Mouse (Mus musculus): ENCODE data around the gene Slc4a2. TPM values are rescaled to one million over a fixed set of nuclear protein-coding genes. Genes with fewer than 3 reads are reported as not detected.
A peak's percentile ranks its signal among the peaks of the same experiment; 100 is the strongest.
"Not testable (repeated sequence)": the region's sequence is repeated elsewhere in the genome, so short reads cannot be mapped to it uniquely, and the experiment has no call there.

Slc4a2 gene
- polyA plus RNA-seq, 1 experiment from 2014 or later: 28.7 TPM

DNA sequence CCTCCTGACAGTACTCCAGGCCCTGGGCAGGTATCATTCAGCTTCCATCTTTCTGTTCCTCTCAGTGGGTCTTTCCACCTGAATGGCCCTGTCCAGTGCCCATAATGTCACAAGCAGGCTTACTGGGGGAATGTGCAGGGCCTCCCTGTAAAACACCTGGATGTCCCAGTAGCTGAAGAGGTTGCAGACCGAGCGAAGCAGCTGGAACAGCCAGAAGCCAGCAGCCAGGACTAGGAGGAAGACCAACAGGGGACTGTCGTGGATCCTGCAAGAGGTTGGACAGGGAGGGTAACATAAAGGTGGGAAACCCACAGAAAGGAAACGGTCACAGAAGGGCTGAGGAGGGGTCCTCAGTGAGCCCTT lies 34.0 kb upstream of the Slc4a2 start:
- Histone ChIP-seq H3K4me3 (ENCODE audit: low read depth, low read length) (no peak overlapping the region), H3K36me3 (ENCODE audit: control insufficient read depth, insufficient read depth, low read length) (no peaks in the 10 kb centered on the region), H3K27ac (ENCODE audit: low read depth, low read length) (no peak overlapping the region), H3K4me1 (replicated peaks; ENCODE audit: control insufficient read depth, insufficient read depth, low read length) (peaks cover 10% of the 10 kb centered on the region; the same call in 1 of the 2 replicates), H3K9me3 (ENCODE audit: control insufficient read depth, low read length) (no peaks in the 10 kb centered on the region), H3K9ac (ENCODE audit: low read length) (no peak overlapping the region), H3K4me2 (ENCODE audit: low read depth, low read length, severe bottlenecking) (no peak overlapping the region), H3K27me3 (ENCODE audit: control insufficient read depth, insufficient read depth, low read length) (peaks cover 33% of the 10 kb centered on the region)
- ATAC-seq (replicated peaks; ENCODE audit: low FRiP score) (no peak), DNase-seq (ENCODE audit: low spot score) (no peak)
- WGBS: 83% methylated on average over 4 of the region's 4 CpGs

GRCm38 (mm10) chr5:24391864-24392263 lies 31.8 kb upstream of the Slc4a2 start, which contains the start of gene Atg9b:
Gene Atg9b, minus strand, starts transcription at chr5:24392143.
- ATAC-seq (replicated peaks; ENCODE audit: low FRiP score) (no peak), DNase-seq (ENCODE audit: low spot score) (no peak)
- 87% methylated on average over 7 of the region's 7 CpGs for WGBS
- Histone ChIP-seq H3K27ac (ENCODE audit: low read depth, low read length) (no peak within 1 kb of the TSS), H3K4me1 (replicated peaks; ENCODE audit: control insufficient read depth, insufficient read depth, low read length) (peaks cover 10% of the 10 kb centered on the region; the same call in 1 of the 2 replicates), H3K36me3 (ENCODE audit: control insufficient read depth, insufficient read depth, low read length) (no peaks in the 10 kb centered on the region), H3K9me3 (ENCODE audit: control insufficient read depth, low read length) (no peaks in the 10 kb centered on the region), H3K27me3 (ENCODE audit: control insufficient read depth, insufficient read depth, low read length) (peaks cover 21% of the 10 kb centered on the region), H3K9ac (ENCODE audit: low read length) (no peak within 1 kb of the TSS), H3K4me2 (ENCODE audit: low read depth, low read length, severe bottlenecking) (no peak within 1 kb of the TSS), H3K4me3 (ENCODE audit: low read depth, low read length) (no peak within 1 kb of the TSS)

DNA sequence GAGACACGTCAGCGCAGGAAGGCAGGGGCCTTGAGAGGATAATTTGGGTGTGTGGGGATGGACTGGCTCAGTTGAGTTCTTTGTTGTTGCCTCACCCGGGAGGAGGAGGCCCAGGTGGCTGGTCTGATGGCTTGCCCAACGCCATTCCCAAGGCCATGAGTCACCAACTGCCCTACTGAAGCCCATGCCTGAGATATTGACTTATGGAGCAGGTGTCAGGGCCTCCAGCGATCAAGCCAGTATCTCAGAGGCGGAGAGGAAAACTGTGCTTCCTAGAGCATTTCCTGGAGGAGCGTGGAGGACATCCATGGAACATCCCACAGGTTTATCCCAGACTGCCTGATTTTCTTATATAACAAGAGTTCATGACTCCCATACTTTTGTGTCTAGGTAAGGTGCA lies 30.9 kb upstream of the Slc4a2 start:
- ATAC-seq (replicated peaks; ENCODE audit: low FRiP score) (no peak), DNase-seq (ENCODE audit: low spot score) (no peak)
- Histone ChIP-seq H3K4me3 (ENCODE audit: low read depth, low read length) (no peak overlapping the region), H3K36me3 (ENCODE audit: control insufficient read depth, insufficient read depth, low read length) (no peaks in the 10 kb centered on the region), H3K9me3 (ENCODE audit: control insufficient read depth, low read length) (no peaks in the 10 kb centered on the region), H3K4me1 (replicated peaks; ENCODE audit: control insufficient read depth, insufficient read depth, low read length) (peaks cover 8% of the 10 kb centered on the region; the same call in 1 of the 2 replicates), H3K27ac (ENCODE audit: low read depth, low read length) (no peak overlapping the region), H3K27me3 (ENCODE audit: control insufficient read depth, insufficient read depth, low read length) (peaks cover 13% of the 10 kb centered on the region), H3K4me2 (ENCODE audit: low read depth, low read length, severe bottlenecking) (no peak overlapping the region), H3K9ac (ENCODE audit: low read length) (no peak overlapping the region)
- 80% methylated on average over 7 of the region's 7 CpGs for WGBS

GRCm38 (mm10) chr5:24393392-24393997 lies 30.1 kb upstream of the Slc4a2 start, which contains the start of gene Abcb8:
Gene Abcb8, plus strand, starts transcription at chr5:24393663.
- DNase-seq (ENCODE audit: low spot score) (peak; percentile 86), ATAC-seq (replicated peaks; ENCODE audit: low FRiP score) (no peak)
- Histone ChIP-seq H3K27me3 (ENCODE audit: control insufficient read depth, insufficient read depth, low read length) (peaks cover 5% of the 10 kb centered on the region; the same call in 1 of the 2 replicates), H3K4me2 (ENCODE audit: low read depth, low read length, severe bottlenecking) (peak within 1 kb of the TSS; percentile 52), H3K9me3 (ENCODE audit: control insufficient read depth, low read length) (no peaks in the 10 kb centered on the region), H3K4me3 (ENCODE audit: low read depth, low read length) (peak within 1 kb of the TSS; percentile 41), H3K36me3 (ENCODE audit: control insufficient read depth, insufficient read depth, low read length) (no peaks in the 10 kb centered on the region), H3K4me1 (replicated peaks; ENCODE audit: control insufficient read depth, insufficient read depth, low read length) (0 out of 2 replicates have a peak, but pooled peaks cover under 1% of the 10 kb centered on the region), H3K9ac (ENCODE audit: low read length) (peak within 1 kb of the TSS; percentile 47), H3K27ac (ENCODE audit: low read depth, low read length) (no peak within 1 kb of the TSS; the same call in 1 of the 2 replicates)
- 23% methylated on average over 7 of the region's 7 CpGs for WGBS

- no peaks in the 10 kb centered on the region for H3K9me3 ChIP-seq (ENCODE audit: control insufficient read depth, low read length)
- peak overlapping the region; percentile 41 for H3K4me3 ChIP-seq (ENCODE audit: low read depth, low read length)
- H3K9ac ChIP-seq (ENCODE audit: low read length): peak overlapping the region; percentile 47
- H3K27me3 ChIP-seq (ENCODE audit: control insufficient read depth, insufficient read depth, low read length): no peaks in the 10 kb centered on the region; the same call in 1 of the 2 replicates
- H3K4me1 ChIP-seq (replicated peaks; ENCODE audit: control insufficient read depth, insufficient read depth, low read length): no peaks in the 10 kb centered on the region
- ATAC-seq (replicated peaks; ENCODE audit: low FRiP score) (peak; percentile 97), DNase-seq (ENCODE audit: low spot score) (peak; percentile 93)
- WGBS: 2% methylated on average over 36 of the region's 36 CpGs
- H3K27ac ChIP-seq (ENCODE audit: low read depth, low read length): no peak overlapping the region; the same call in 1 of the 2 replicates
- H3K4me2 ChIP-seq (ENCODE audit: low read depth, low read length, severe bottlenecking): peak overlapping the region; percentile 52
- H3K36me3 ChIP-seq (ENCODE audit: control insufficient read depth, insufficient read depth, low read length): no peaks in the 10 kb centered on the region
Observed at GRCm38 (mm10) chr5:24394165-24394894, 29.3 kb upstream of the Slc4a2 start.

DNA sequence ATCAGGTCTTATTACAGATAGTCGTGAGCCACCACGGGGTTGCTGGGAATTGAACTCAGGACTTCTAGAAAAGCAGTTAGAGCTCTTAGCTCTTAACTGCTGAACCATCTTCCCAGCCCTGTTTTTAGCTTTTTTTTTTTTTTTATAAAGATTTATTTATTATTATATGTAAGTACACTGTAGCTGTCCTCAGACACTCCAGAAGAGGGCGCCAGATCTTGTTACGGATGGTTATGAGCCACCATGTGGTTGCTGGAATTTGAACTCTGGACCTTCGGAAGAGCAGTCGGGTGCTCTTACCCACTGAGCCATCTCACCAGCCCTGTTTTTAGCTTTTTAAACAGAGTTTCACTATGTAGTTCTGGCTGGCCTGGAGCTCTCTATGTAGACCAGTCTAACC lies 27.4 kb upstream of the Slc4a2 start:
- H3K36me3 ChIP-seq (ENCODE audit: control insufficient read depth, insufficient read depth, low read length); H3K4me1 ChIP-seq (replicated peaks; ENCODE audit: control insufficient read depth, insufficient read depth, low read length); H3K9me3 ChIP-seq (ENCODE audit: control insufficient read depth, low read length); H3K27me3 ChIP-seq (ENCODE audit: control insufficient read depth, insufficient read depth, low read length); H3K27ac ChIP-seq (ENCODE audit: low read depth, low read length); ATAC-seq (replicated peaks; ENCODE audit: low FRiP score); H3K9ac ChIP-seq (ENCODE audit: low read length); H3K4me2 ChIP-seq (ENCODE audit: low read depth, low read length, severe bottlenecking); DNase-seq (ENCODE audit: low spot score); H3K4me3 ChIP-seq (ENCODE audit: low read depth, low read length): not testable (repeated sequence)
- 90% methylated on average over 6 of the region's 6 CpGs for WGBS

DNA sequence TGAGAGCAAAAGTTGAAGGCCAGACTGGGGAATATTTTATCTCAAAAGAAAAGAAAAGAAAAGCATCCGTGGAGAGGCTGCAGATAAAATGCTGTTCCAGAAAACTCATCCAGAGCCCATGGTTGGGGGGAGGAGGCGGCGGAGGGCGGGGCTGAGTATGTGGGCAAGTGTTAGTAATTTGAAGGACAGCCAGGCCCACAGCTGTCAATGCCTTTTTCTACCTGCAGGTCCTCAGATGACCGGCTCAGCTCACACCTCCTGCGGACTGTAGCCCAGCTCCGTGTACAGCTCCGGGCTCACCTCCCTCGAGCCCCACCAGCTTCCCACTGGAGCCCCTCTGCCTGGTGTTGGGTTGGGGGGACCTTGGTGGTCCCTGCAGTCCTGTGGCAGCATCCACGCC lies 24.0 kb upstream of the Slc4a2 start:
- Histone ChIP-seq H3K4me3 (ENCODE audit: low read depth, low read length) (no peak overlapping the region), H3K4me2 (ENCODE audit: low read depth, low read length, severe bottlenecking) (no peak overlapping the region), H3K9ac (ENCODE audit: low read length) (no peak overlapping the region), H3K9me3 (ENCODE audit: control insufficient read depth, low read length) (no peaks in the 10 kb centered on the region), H3K27me3 (ENCODE audit: control insufficient read depth, insufficient read depth, low read length) (no peaks in the 10 kb centered on the region), H3K27ac (ENCODE audit: low read depth, low read length) (no peak overlapping the region), H3K36me3 (ENCODE audit: control insufficient read depth, insufficient read depth, low read length) (no peaks in the 10 kb centered on the region; the same call in 1 of the 2 replicates), H3K4me1 (replicated peaks; ENCODE audit: control insufficient read depth, insufficient read depth, low read length) (no peaks in the 10 kb centered on the region)
- WGBS: 91% methylated on average over 10 of the region's 10 CpGs
- DNase-seq (ENCODE audit: low spot score) (no peak), ATAC-seq (replicated peaks; ENCODE audit: low FRiP score) (no peak)

GRCm38 (mm10) chr5:24400362-24400761 lies 23.3 kb upstream of the Slc4a2 start:
- DNase-seq (ENCODE audit: low spot score) (no peak), ATAC-seq (replicated peaks; ENCODE audit: low FRiP score) (no peak)
- H3K9ac ChIP-seq (ENCODE audit: low read length): no peak overlapping the region
- H3K27ac ChIP-seq (ENCODE audit: low read depth, low read length): no peak overlapping the region
- H3K4me2 ChIP-seq (ENCODE audit: low read depth, low read length, severe bottlenecking): no peak overlapping the region
- H3K27me3 ChIP-seq (ENCODE audit: control insufficient read depth, insufficient read depth, low read length): no peaks in the 10 kb centered on the region
- no peak overlapping the region for H3K4me3 ChIP-seq (ENCODE audit: low read depth, low read length)
- H3K9me3 ChIP-seq (ENCODE audit: control insufficient read depth, low read length): no peaks in the 10 kb centered on the region
- H3K36me3 ChIP-seq (ENCODE audit: control insufficient read depth, insufficient read depth, low read length): no peaks in the 10 kb centered on the region; the same call in 1 of the 2 replicates
- no peaks in the 10 kb centered on the region for H3K4me1 ChIP-seq (replicated peaks; ENCODE audit: control insufficient read depth, insufficient read depth, low read length)
- 85% methylated on average over 11 of the region's 11 CpGs for WGBS

All from forebrain, embryonic 11.5 days (tissue).